8 mouse cellular contexts compared by ENCODE assay signal in genomic region chr9:58822431-58823091, GRCm38 (mm10). TPM values are rescaled to one million over a fixed set of nuclear protein-coding genes. Genes with fewer than 3 reads are reported as not detected.
DNase-seq lines count a peak whose midpoint lies in the region; ATAC-seq and TF ChIP-seq lines count a peak whose summit lies in the region.

No protein-coding gene starts in this region.

- peak overlapping the region; percentile 99 for H3K4me2 ChIP-seq in kidney, embryonic 14.5 days (replicated peaks; ENCODE audit: low read depth, low read length)
- H3K4me2 ChIP-seq in limb, embryonic 14.5 days (replicated peaks; ENCODE audit: low read depth, low read length, severe bottlenecking) = peak overlapping the region; percentile 99
- H3K4me2 ChIP-seq in neural tube, embryonic 13.5 days = peak overlapping the region; percentile 86

- H3K4me3 ChIP-seq in heart, embryonic 10.5 days = peak overlapping the region; percentile 80
- H3K4me3 ChIP-seq in kidney, embryonic 14.5 days (ENCODE audit: low read length) = peak overlapping the region; percentile 60
- H3K4me3 ChIP-seq in limb, embryonic 14.5 days (replicated peaks; ENCODE audit: low read length) = peak overlapping the region; percentile 72
- H3K4me3 ChIP-seq in neural tube, embryonic 13.5 days = peak overlapping the region; percentile 90

- peak; percentile 47; the same call in 1 of the 2 replicates for ATAC-seq in cerebellum, adult (ENCODE audit: insufficient number of reproducible peaks, low FRiP score, low TSS enrichment)
- peak; percentile 83 for ATAC-seq in kidney, embryonic 14.5 days (ENCODE audit: low FRiP score, low TSS enrichment)
- peak; percentile 88 for ATAC-seq in limb, embryonic 14.5 days (ENCODE audit: low FRiP score, low read depth)
- ATAC-seq in neural tube, embryonic 13.5 days (ENCODE audit: low read depth) = peak; percentile 88

- no peaks in the 10 kb centered on the region for H3K9me3 ChIP-seq in heart, embryonic 10.5 days
- H3K9me3 ChIP-seq in kidney, embryonic 14.5 days (ENCODE audit: control insufficient read depth, low read length) = no peaks in the 10 kb centered on the region
- no peaks in the 10 kb centered on the region for H3K9me3 ChIP-seq in limb, embryonic 14.5 days (ENCODE audit: control insufficient read depth, low read length)
- H3K9me3 ChIP-seq in neural tube, embryonic 13.5 days = no peaks in the 10 kb centered on the region

- H3K36me3 ChIP-seq in heart, embryonic 10.5 days = 0 out of 2 replicates have a peak, but pooled peaks cover 6% of the 10 kb centered on the region
- H3K36me3 ChIP-seq in kidney, embryonic 14.5 days (ENCODE audit: control insufficient read depth, insufficient read depth, low read length) = no peaks in the 10 kb centered on the region
- no peaks in the 10 kb centered on the region for H3K36me3 ChIP-seq in limb, embryonic 14.5 days (ENCODE audit: control insufficient read depth, insufficient read depth, low read length)
- no peaks in the 10 kb centered on the region for H3K36me3 ChIP-seq in neural tube, embryonic 13.5 days

- peaks cover 83% of the 10 kb centered on the region for H3K4me1 ChIP-seq in heart, embryonic 10.5 days
- H3K4me1 ChIP-seq in kidney, embryonic 14.5 days (ENCODE audit: control insufficient read depth, insufficient read depth, low read length) = 0 out of 2 replicates have a peak, but pooled peaks cover 5% of the 10 kb centered on the region
- H3K4me1 ChIP-seq in limb, embryonic 14.5 days (ENCODE audit: control insufficient read depth, insufficient read depth, low read length) = peaks cover 6% of the 10 kb centered on the region; the same call in 1 of the 2 replicates
- peaks cover 61% of the 10 kb centered on the region for H3K4me1 ChIP-seq in neural tube, embryonic 13.5 days (replicated peaks)

- under 1% methylated on average over 62 of the region's 62 CpGs for WGBS in heart, embryonic 10.5 days
- WGBS in kidney, embryonic 14.5 days = under 1% methylated on average over 62 of the region's 62 CpGs
- WGBS in limb, embryonic 14.5 days = under 1% methylated on average over 44 of the region's 62 CpGs
- under 1% methylated on average over 62 of the region's 62 CpGs for WGBS in neural tube, embryonic 13.5 days

- H3K27ac ChIP-seq in heart, embryonic 10.5 days = peak overlapping the region; percentile 91
- H3K27ac ChIP-seq in kidney, embryonic 14.5 days (ENCODE audit: low read depth, low read length) = no peak overlapping the region
- no peak overlapping the region for H3K27ac ChIP-seq in limb, embryonic 14.5 days (replicated peaks; ENCODE audit: low read depth, low read length)
- peak overlapping the region; percentile 95 for H3K27ac ChIP-seq in neural tube, embryonic 13.5 days (replicated peaks)

- no peak for TF ChIP-seq POLR2A in limb, embryonic 14.5 days (IDR thresholded peaks at IDR 0.05; ENCODE audit: borderline replicate concordance, extremely low read depth, insufficient read depth, insufficient read length)

- peaks cover 80% of the 10 kb centered on the region for H3K27me3 ChIP-seq in heart, embryonic 10.5 days (ENCODE audit: insufficient read depth, poor library complexity, severe bottlenecking)
- peaks cover 49% of the 10 kb centered on the region for H3K27me3 ChIP-seq in kidney, embryonic 14.5 days (ENCODE audit: control insufficient read depth, insufficient read depth, low read length)
- peaks cover 27% of the 10 kb centered on the region for H3K27me3 ChIP-seq in limb, embryonic 14.5 days (ENCODE audit: control insufficient read depth, insufficient read depth, low read length)
- peaks cover 65% of the 10 kb centered on the region for H3K27me3 ChIP-seq in neural tube, embryonic 13.5 days

- no peak for DNase-seq in cerebellum, adult 11 months
- DNase-seq in embryo, embryonic 9.5 days (ENCODE audit: extremely low spot score) = peak; percentile 86
- peak; percentile 92 for DNase-seq in heart, embryonic 10.5 days (ENCODE audit: low spot score)
- peak; percentile 74 for DNase-seq in limb, embryonic 14.5 days (ENCODE audit: low spot score)
- peak; percentile 81 for DNase-seq in yolk sac, embryonic 10.5 days (ENCODE audit: low spot score)

- H3K9ac ChIP-seq in kidney, embryonic 14.5 days (ENCODE audit: low read depth, low read length) = peak overlapping the region; percentile 65
- peak overlapping the region; percentile 41 for H3K9ac ChIP-seq in limb, embryonic 14.5 days (ENCODE audit: low read depth, low read length, severe bottlenecking)
- peak overlapping the region; percentile 93 for H3K9ac ChIP-seq in neural tube, embryonic 13.5 days

RNA-seq across cellular contexts. Expression of gene Hcn4, which starts 0.7 kb away (rescaled TPM):
- polyA plus RNA-seq in heart, embryonic 10.5 days (2016; fragmentation: Nextera tagmentation; extraction: Ambion mirVana) = 3.0 and 3.8 TPM in 2 replicates
- polyA plus RNA-seq in kidney, embryonic 14.5 days (2014; fragmentation: Nextera tagmentation; extraction: Ambion mirVana) = 0.36 and 0.51 TPM in 2 replicates
- 1.2 and 1.6 TPM in 2 replicates for polyA plus RNA-seq in limb, embryonic 14.5 days (2012; rRNA removed)
- polyA plus RNA-seq in limb, embryonic 14.5 days (2014; fragmentation: Nextera tagmentation; extraction: Ambion mirVana) = 0.25 and 0.43 TPM in 2 replicates
- polyA plus RNA-seq in neural tube, embryonic 13.5 days (2015; fragmentation: Nextera tagmentation; extraction: Ambion mirVana) = 2.6 and 3.0 TPM in 2 replicates

Comparison
In these comparisons a context has a peak if more than half of its experiments do, and no peak if none do; other contexts are left out.
1. H3K27ac ChIP-seq: peak in heart, embryonic 10.5 days (single experiment) and neural tube, embryonic 13.5 days (single experiment); none in kidney, embryonic 14.5 days (single experiment) and limb, embryonic 14.5 days (single experiment).
2. H3K9ac ChIP-seq: peak in every context shown above with its lines; median percentile 93 in neural tube, embryonic 13.5 days; 65 in kidney, embryonic 14.5 days; 41 in limb, embryonic 14.5 days.
3. Peak in every context shown above with its lines, with median percentiles within 50 percentile points of each other: ATAC-seq, H3K4me3 ChIP-seq and H3K4me2 ChIP-seq.